Mouse (Mus musculus) cerebellum, adult 2 months (tissue): ENCODE results near the gene Plce1.

Experiments used
- CTCF ChIP-seq: fragments of 200-500 bp; IDR thresholded peaks from 2 replicates; pipeline ENCODE4 v1.5.1; 2011; ENCODE audit warnings: low read depth, mild to moderate bottlenecking, control low read depth, low read length, moderate library complexity, borderline replicate concordance; ENCODE audit not compliant: insufficient read depth
- POLR2A ChIP-seq: fragments of 200-500 bp; IDR thresholded peaks from 2 replicates; pipeline ENCODE4 v1.6.1; 2011; ENCODE audit warnings: low read length, control low read depth, borderline replicate concordance; ENCODE audit not compliant: insufficient read depth

DNA sequence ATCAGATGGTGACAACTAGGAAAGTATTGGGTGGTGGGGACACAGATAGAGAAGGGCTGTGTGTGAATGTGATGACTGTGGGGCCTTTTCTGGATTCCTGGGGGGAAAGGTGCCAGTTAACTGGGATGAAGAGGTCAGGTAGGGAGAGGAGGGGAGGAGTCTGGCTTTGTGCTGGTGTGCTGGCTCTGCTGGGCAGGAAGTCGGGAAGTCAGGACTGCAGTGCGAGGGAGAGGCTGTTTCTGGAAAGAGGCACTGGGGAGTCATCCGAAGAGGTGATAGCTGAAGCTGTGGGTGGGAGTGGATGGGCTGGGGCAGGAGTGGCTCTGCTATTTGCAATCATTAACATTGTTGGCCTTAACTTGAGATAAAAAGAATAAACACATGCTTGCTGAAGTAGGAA, 23.7 kb downstream of the Plce1 start:
- TF ChIP-seq CTCF = no peak
- TF ChIP-seq POLR2A = no peak
